Comparison of ENCODE assay signal across 8 mouse cellular contexts in genomic region chr4:43763410-43763809, GRCm38 (mm10). TPM values are rescaled to one million over a fixed set of nuclear protein-coding genes. Genes with fewer than 3 reads are reported as not detected.
DNase-seq lines count a peak whose midpoint lies in the region; ATAC-seq and TF ChIP-seq lines count a peak whose summit lies in the region.

No protein-coding gene starts in this region.

- no peak for ATAC-seq in forebrain, embryonic 14.5 days
- no peak for ATAC-seq in forebrain, embryonic 12.5 days (ENCODE audit: low FRiP score)
- ATAC-seq in lung, embryonic 16.5 days (ENCODE audit: low read depth): peak; percentile 45
- 0 out of 2 replicates have a peak, but pooled peaks have one; percentile 56 for ATAC-seq in stomach, embryonic 16.5 days (ENCODE audit: insufficient read depth, low FRiP score)

- H3ac ChIP-seq in C2C12 (ENCODE audit: control insufficient read depth, insufficient read length, low read depth): no peak overlapping the region

- H3K27me3 ChIP-seq in forebrain, embryonic 14.5 days (replicated peaks; ENCODE audit: control insufficient read depth, insufficient read depth, low read length): no peaks in the 10 kb centered on the region
- no peaks in the 10 kb centered on the region for H3K27me3 ChIP-seq in forebrain, embryonic 12.5 days
- H3K27me3 ChIP-seq in C2C12 (ENCODE audit: control insufficient read depth, insufficient read depth, insufficient read length): peaks cover 8% of the 10 kb centered on the region
- H3K27me3 ChIP-seq in lung, embryonic 16.5 days (ENCODE audit: control insufficient read depth, insufficient read depth, low read depth, low read length): no peaks in the 10 kb centered on the region
- no peaks in the 10 kb centered on the region for H3K27me3 ChIP-seq in stomach, embryonic 16.5 days (ENCODE audit: control insufficient read depth, insufficient read depth, low read length)

- H3K79me3 ChIP-seq in C2C12 (ENCODE audit: low read depth): no peaks in the 10 kb centered on the region

- H3K27ac ChIP-seq in forebrain, embryonic 14.5 days (ENCODE audit: low read depth, low read length): no peak overlapping the region
- H3K27ac ChIP-seq in forebrain, embryonic 12.5 days: no peak overlapping the region
- H3K27ac ChIP-seq in lung, embryonic 16.5 days (ENCODE audit: low read length): no peak overlapping the region
- H3K27ac ChIP-seq in stomach, embryonic 16.5 days (ENCODE audit: low read length): no peak overlapping the region

- TF ChIP-seq CTCF in C2C12 (IDR thresholded peaks at IDR 0.05; ENCODE audit: control insufficient read depth, insufficient read depth, insufficient read length): peak; percentile 35

- WGBS in forebrain, embryonic 14.5 days: 25% methylated on average over 7 of the region's 7 CpGs
- 24% methylated on average over 7 of the region's 7 CpGs for WGBS in forebrain, embryonic 12.5 days
- WGBS in lung, embryonic 16.5 days: 15% methylated on average over 7 of the region's 7 CpGs
- 20% methylated on average over 7 of the region's 7 CpGs for WGBS in stomach, embryonic 16.5 days

- no peaks in the 10 kb centered on the region for H3K4me1 ChIP-seq in forebrain, embryonic 14.5 days (ENCODE audit: control insufficient read depth, insufficient read depth, low read length)
- H3K4me1 ChIP-seq in forebrain, embryonic 12.5 days: no peaks in the 10 kb centered on the region
- H3K4me1 ChIP-seq in lung, embryonic 16.5 days (replicated peaks; ENCODE audit: control insufficient read depth, insufficient read depth, low read length): peaks cover 5% of the 10 kb centered on the region; the same call in 1 of the 2 replicates
- no peaks in the 10 kb centered on the region for H3K4me1 ChIP-seq in stomach, embryonic 16.5 days (ENCODE audit: control insufficient read depth, insufficient read depth, low read length)

- H3K4me3 ChIP-seq in forebrain, embryonic 14.5 days (ENCODE audit: low read depth, low read length): no peak overlapping the region
- H3K4me3 ChIP-seq in forebrain, embryonic 12.5 days (replicated peaks): no peak overlapping the region
- H3K4me3 ChIP-seq in C2C12 (ENCODE audit: insufficient read depth, poor library complexity, severe bottlenecking): no peak overlapping the region
- H3K4me3 ChIP-seq in lung, embryonic 16.5 days (ENCODE audit: low read length): no peak overlapping the region
- no peak overlapping the region for H3K4me3 ChIP-seq in stomach, embryonic 16.5 days (replicated peaks; ENCODE audit: low read length)

- peak; percentile 82 for DNase-seq in forebrain, embryonic 14.5 days (ENCODE audit: low spot score)
- peak; percentile 8 for DNase-seq in cerebellum, adult 11 months
- DNase-seq in frontal cortex, postnatal 36 days (ENCODE audit: low spot score in 2 of 2): peak; percentile 53 to 77
- peak; percentile 74 to 77 for DNase-seq in kidney, postnatal 4 days

- no peaks in the 10 kb centered on the region for H3K9me3 ChIP-seq in forebrain, embryonic 14.5 days (replicated peaks; ENCODE audit: control insufficient read depth, low read length)
- H3K9me3 ChIP-seq in forebrain, embryonic 12.5 days: no peaks in the 10 kb centered on the region
- no peaks in the 10 kb centered on the region for H3K9me3 ChIP-seq in lung, embryonic 16.5 days (ENCODE audit: control insufficient read depth, low read length)
- H3K9me3 ChIP-seq in stomach, embryonic 16.5 days (replicated peaks; ENCODE audit: control insufficient read depth, low read length): no peaks in the 10 kb centered on the region; the same call in 1 of the 2 replicates

- H3K79me2 ChIP-seq in C2C12 (ENCODE audit: control insufficient read depth, insufficient read depth): no peaks in the 10 kb centered on the region

- no peak overlapping the region for H3K4me2 ChIP-seq in forebrain, embryonic 14.5 days (ENCODE audit: low read length)
- no peak overlapping the region for H3K4me2 ChIP-seq in forebrain, embryonic 12.5 days
- no peak overlapping the region for H3K4me2 ChIP-seq in lung, embryonic 16.5 days (ENCODE audit: low read depth, low read length)
- H3K4me2 ChIP-seq in stomach, embryonic 16.5 days (ENCODE audit: low read depth, low read length): no peak overlapping the region

- no peaks in the 10 kb centered on the region for H3K36me3 ChIP-seq in forebrain, embryonic 14.5 days (ENCODE audit: control insufficient read depth, insufficient read depth, low read length)
- H3K36me3 ChIP-seq in forebrain, embryonic 12.5 days (replicated peaks): no peaks in the 10 kb centered on the region
- no peaks in the 10 kb centered on the region for H3K36me3 ChIP-seq in C2C12 (ENCODE audit: control insufficient read depth, insufficient read depth)
- no peaks in the 10 kb centered on the region for H3K36me3 ChIP-seq in lung, embryonic 16.5 days (ENCODE audit: control insufficient read depth, insufficient read depth, low read length)
- H3K36me3 ChIP-seq in stomach, embryonic 16.5 days (ENCODE audit: control insufficient read depth, insufficient read depth, low read length): no peaks in the 10 kb centered on the region

- H3K9ac ChIP-seq in forebrain, embryonic 14.5 days (ENCODE audit: low read length): no peak overlapping the region
- no peak overlapping the region for H3K9ac ChIP-seq in forebrain, embryonic 12.5 days
- H3K9ac ChIP-seq in lung, embryonic 16.5 days (ENCODE audit: low read length): no peak overlapping the region
- H3K9ac ChIP-seq in stomach, embryonic 16.5 days (ENCODE audit: low read length): 0 out of 2 replicates have a peak overlapping the region, but pooled peaks have one; percentile 1

TF ChIP-seq in C2C12, 6 proteins besides CTCF, POLR2A, EP300 and RAD21:
- no peak for TF ChIP-seq USF1 (IDR thresholded peaks at IDR 0.05; ENCODE audit: low read depth)
- TF ChIP-seq MYOG (IDR thresholded peaks at IDR 0.05; ENCODE audit: control insufficient read depth, extremely low read depth, insufficient read length): no peak

RNA-seq across cellular contexts. Expression of gene Olfr159, which starts 7.4 kb away (rescaled TPM):
- polyA plus RNA-seq in forebrain, embryonic 14.5 days (2014; fragmentation: Nextera tagmentation; extraction: Ambion mirVana): not detected in 2 replicates
- polyA plus RNA-seq in forebrain, embryonic 12.5 days (2016; fragmentation: Nextera tagmentation; extraction: Ambion mirVana): not detected in 2 replicates
- polyA plus RNA-seq in C2C12 (2012; fragmentation: generic; extraction: Trizol): not detected
- polyA plus RNA-seq in lung, embryonic 16.5 days (2015; fragmentation: Nextera tagmentation; extraction: Ambion mirVana): not detected in 2 replicates
- polyA plus RNA-seq in stomach, embryonic 16.5 days (2015; fragmentation: Nextera tagmentation; extraction: Ambion mirVana): not detected in 2 replicates

RNA-seq across cellular contexts. Expression of gene Spaar, which starts 33.6 kb away (rescaled TPM):
- polyA plus RNA-seq in forebrain, embryonic 14.5 days (2014; fragmentation: Nextera tagmentation; extraction: Ambion mirVana): 0.06 TPM in 1 of 2 replicates, not detected in the other
- polyA plus RNA-seq in forebrain, embryonic 12.5 days (2016; fragmentation: Nextera tagmentation; extraction: Ambion mirVana): not detected in 2 replicates
- polyA plus RNA-seq in C2C12 (2012; fragmentation: generic; extraction: Trizol): 0.11 TPM
- 1.2 and 2.1 TPM in 2 replicates for polyA plus RNA-seq in lung, embryonic 16.5 days (2015; fragmentation: Nextera tagmentation; extraction: Ambion mirVana)
- 0.05 and 0.06 TPM in 2 replicates for polyA plus RNA-seq in stomach, embryonic 16.5 days (2015; fragmentation: Nextera tagmentation; extraction: Ambion mirVana)

RNA-seq across cellular contexts. Expression of gene Hrct1, which starts 36.4 kb away (rescaled TPM):
- polyA plus RNA-seq in forebrain, embryonic 14.5 days (2014; fragmentation: Nextera tagmentation; extraction: Ambion mirVana): 0.36 and 0.45 TPM in 2 replicates
- 0.13 TPM in 1 of 2 replicates, not detected in the other for polyA plus RNA-seq in forebrain, embryonic 12.5 days (2016; fragmentation: Nextera tagmentation; extraction: Ambion mirVana)
- 5.0 TPM for polyA plus RNA-seq in C2C12 (2012; fragmentation: generic; extraction: Trizol)
- 2.0 and 2.9 TPM in 2 replicates for polyA plus RNA-seq in lung, embryonic 16.5 days (2015; fragmentation: Nextera tagmentation; extraction: Ambion mirVana)
- 1.6 and 2.2 TPM in 2 replicates for polyA plus RNA-seq in stomach, embryonic 16.5 days (2015; fragmentation: Nextera tagmentation; extraction: Ambion mirVana)

RNA-seq across cellular contexts. Expression of gene Olfr71, which starts 53.4 kb away (rescaled TPM):
- not detected in 2 replicates for polyA plus RNA-seq in forebrain, embryonic 14.5 days (2014; fragmentation: Nextera tagmentation; extraction: Ambion mirVana)
- polyA plus RNA-seq in forebrain, embryonic 12.5 days (2016; fragmentation: Nextera tagmentation; extraction: Ambion mirVana): 0.09 TPM in 1 of 2 replicates, not detected in the other
- not detected for polyA plus RNA-seq in C2C12 (2012; fragmentation: generic; extraction: Trizol)
- 0.08 and 0.16 TPM in 2 replicates for polyA plus RNA-seq in lung, embryonic 16.5 days (2015; fragmentation: Nextera tagmentation; extraction: Ambion mirVana)
- not detected in 2 replicates for polyA plus RNA-seq in stomach, embryonic 16.5 days (2015; fragmentation: Nextera tagmentation; extraction: Ambion mirVana)

Comparison
In these comparisons a context has a peak if more than half of its experiments do, and no peak if none do; other contexts are left out.
1. ATAC-seq: peak in lung, embryonic 16.5 days (single experiment) and stomach, embryonic 16.5 days (single experiment); none in forebrain, embryonic 14.5 days (single experiment) and forebrain, embryonic 12.5 days (single experiment).
2. DNase-seq: peak in every context shown above with its lines; median percentile 82 in forebrain, embryonic 14.5 days; 76 in kidney, postnatal 4 days; 65 in frontal cortex, postnatal 36 days; 8 in cerebellum, adult 11 months.